Mouse (Mus musculus): Measurements from ENCODE around the gene Dbh. TPM values are rescaled to one million over a fixed set of nuclear protein-coding genes. Genes with fewer than 3 reads are reported as not detected.

Gene Dbh
- total RNA-seq, 4 experiments from 2014 or later, result 394 to 536 (median 504) TPM

- no peak for DNase-seq
These were observed 1.0 kb downstream of the Dbh start for GRCm38 (mm10) chr2:27166074-27166473.

DNA sequence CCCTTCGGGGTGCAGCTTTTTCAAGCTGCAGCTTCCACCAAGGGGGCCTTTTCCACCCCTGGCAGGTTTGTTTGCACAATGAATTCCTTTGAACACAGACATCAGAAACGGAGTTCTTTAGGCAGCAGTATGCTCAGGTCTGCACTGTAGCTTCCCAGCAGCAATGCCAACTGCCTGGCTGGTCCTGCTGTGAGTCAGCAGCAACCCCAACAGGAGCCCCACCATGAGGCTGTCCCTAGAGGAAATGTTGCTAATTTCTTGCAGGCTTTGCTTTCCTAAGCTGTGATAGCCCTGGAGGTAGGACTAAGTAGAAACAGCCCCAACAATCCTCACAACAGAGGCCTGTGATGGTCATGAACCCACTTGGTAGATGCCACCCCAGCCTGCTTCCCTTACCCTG lies 2.0 kb downstream of the Dbh start:
- DNase-seq, result no peak

GRCm38 (mm10) chr2:27174242-27174641 lies 9.2 kb downstream of the Dbh start:
- no peak for DNase-seq

DNA sequence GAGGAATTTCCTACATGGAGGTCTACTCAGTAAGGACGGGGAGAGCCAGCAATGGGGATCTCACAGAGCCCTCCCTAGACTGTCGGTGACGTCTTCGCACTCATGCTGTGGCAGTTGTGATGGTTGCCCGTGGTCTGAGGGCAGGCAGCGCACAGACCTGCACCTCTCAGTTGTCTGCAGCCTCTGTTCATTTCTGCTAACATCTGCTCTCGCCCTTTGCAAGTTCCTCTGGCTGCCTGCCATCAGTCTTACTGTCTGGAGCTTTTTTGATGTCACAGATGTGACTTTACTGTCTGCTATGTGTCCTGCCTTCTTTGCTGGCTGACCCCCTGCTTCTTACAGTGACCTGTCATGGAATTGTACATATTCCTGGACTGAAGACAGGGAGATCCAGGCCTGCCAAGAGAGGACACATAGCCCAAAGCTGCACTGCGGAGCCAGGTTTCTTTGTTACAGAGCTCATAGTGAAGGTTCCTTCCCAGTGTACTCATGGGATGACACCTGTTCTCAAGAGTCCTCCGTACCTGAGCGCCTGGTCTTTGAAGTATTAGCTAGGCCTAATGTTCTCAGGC lies 10.7 kb downstream of the Dbh start:
- no peak for DNase-seq

GRCm38 (mm10) chr2:27179101-27179500 lies 14.1 kb downstream of the Dbh start:
- no peak for DNase-seq

DNA sequence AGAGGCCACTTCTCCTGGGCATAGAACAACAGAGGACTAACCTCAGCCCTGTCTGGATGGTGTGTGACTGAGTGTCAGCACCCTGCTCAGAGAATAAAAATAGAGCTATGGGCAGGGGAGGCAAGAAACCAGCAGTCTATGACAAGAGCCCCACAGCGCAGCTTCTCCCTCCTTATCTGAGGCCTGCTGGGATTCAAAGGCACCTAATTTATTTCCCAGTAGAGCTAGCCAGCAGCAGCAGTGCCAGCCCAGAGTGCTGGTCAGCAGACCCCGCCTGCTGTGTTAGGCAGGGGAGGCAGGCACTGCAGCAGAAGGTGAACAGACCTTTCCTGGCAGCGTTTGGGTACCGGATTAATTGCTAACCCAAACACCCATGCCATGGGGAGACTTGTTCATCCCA lies 16.9 kb downstream of the Dbh start:
- DNase-seq, result no peak

- DNase-seq, result peak; percentile 26
These were observed 18.7 kb downstream of the Dbh start for GRCm38 (mm10) chr2:27183734-27184133.

GRCm38 (mm10) chr2:27187531-27187930 lies 22.5 kb downstream of the Dbh start:
- no peak for DNase-seq

DNA sequence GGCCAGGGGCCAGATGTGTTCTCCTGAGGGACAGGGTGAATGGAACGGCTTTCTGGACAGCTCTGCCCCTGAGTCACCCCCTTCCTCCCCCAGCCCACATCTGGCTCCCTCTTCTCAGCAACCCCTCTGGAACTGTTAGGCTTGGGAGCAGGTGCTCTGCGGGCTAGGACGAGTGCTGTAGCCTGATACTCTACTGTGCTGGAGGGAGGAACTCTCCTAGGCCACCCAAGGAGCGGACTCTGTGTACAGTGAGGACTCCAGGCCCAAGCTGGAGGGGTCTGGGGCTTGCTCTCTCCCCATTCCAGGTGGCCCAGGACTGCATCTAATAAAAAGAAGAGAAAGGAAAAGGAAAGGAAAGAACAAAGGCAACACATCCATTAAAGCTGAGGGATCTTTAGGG lies 25.0 kb downstream of the Dbh start:
- no peak for DNase-seq

DNA sequence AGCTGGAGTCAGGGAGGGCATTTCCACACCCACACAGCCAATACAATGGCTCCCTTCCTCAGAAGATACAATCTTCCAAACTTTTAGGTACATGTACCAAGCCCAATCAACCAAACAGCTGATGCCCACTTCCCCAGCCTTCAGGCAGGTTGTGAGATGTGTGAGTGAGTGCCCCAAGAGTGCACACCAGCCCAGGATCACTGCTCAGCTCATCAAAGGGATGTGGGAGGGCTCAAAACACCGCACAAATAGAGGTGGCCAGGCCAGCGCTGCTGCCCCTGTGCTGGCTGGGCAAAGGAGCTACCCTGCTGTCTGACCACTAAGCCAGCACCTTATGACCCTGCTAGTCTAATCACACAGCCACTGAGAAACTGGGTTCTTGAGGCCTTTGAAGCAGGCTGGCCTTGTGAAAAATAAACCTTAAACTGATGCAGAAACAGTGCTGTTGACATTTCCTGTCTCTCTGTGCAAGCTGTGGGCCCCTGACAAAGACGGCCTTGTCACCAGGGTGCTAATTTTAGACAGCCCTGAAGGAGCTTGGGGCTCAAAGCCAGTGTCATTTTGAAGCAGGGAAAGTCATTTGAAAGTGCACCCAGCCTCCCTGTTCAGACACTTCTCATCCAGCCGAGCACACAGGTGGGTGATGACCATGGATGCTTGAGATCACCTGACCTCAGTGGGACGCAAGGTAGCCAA lies 33.7 kb downstream of the Dbh start:
- no peak for DNase-seq

DNA sequence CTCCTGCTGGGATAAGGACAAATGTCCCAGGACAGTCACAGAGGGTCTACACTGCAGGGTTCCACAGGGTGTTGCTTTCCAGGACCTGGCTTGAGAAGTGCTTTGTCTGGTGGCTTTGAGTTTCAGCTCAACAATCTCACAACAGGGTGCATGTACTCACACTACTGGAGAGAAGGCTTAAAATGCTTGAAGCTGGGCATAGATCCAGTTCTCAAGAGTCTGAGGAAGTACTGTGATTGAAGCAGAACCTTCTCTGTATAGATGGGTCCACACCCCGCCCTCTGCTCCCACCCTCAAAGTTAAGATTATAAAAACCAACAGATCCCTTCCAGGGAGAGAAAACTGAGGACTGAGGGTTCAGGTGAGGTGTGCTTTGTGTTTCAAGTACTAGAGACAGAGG lies 35.6 kb downstream of the Dbh start:
- DNase-seq, result no peak

- no peak for DNase-seq
These were observed 40.6 kb downstream of the Dbh start for GRCm38 (mm10) chr2:27205666-27206065.

- DNase-seq, result no peak
These were observed 41.2 kb downstream of the Dbh start for GRCm38 (mm10) chr2:27206128-27206797.

GRCm38 (mm10) chr2:27207126-27207525 lies 42.1 kb downstream of the Dbh start:
- DNase-seq, result peak; percentile 55

DNA sequence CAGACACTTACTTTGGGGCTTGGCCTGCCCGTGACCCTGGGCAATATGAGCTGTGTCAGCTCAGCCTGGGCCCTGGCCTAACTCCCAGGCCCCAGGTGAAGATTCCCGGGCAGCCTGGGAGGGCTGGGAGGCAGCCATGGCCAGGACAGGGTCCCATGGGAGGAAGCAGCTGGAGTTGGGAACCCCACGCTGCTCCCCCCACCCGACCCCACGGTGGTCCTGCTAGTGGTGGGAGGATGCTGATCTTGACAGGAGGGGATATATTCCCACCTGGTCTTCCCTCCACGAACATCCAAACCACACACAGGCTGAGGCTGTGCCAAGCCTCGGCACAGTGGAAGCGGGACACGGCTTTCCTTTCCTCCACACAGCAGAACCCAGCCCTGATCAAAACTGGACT lies 44.3 kb downstream of the Dbh start:
- no peak for DNase-seq

DNA sequence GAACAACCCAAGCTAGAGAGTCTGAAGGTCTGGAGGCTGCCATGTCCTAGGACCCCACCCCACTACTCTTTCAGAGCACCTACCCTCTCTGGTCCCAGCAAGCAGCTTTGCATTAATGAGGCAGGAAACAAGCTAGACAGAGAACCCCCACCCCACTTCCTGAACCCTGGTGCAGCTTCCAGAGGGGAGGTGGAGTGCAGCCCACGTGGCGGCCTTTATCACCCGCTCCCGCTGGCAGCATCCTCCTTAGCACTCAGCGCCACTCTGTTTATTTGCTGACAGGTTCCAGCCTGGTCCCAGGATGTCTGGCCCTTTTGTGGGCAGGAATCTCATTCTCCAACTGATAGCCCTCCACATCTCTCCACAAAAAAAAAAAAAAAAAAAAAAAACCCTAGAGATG lies 44.8 kb downstream of the Dbh start:
- DNase-seq, result no peak

DNA sequence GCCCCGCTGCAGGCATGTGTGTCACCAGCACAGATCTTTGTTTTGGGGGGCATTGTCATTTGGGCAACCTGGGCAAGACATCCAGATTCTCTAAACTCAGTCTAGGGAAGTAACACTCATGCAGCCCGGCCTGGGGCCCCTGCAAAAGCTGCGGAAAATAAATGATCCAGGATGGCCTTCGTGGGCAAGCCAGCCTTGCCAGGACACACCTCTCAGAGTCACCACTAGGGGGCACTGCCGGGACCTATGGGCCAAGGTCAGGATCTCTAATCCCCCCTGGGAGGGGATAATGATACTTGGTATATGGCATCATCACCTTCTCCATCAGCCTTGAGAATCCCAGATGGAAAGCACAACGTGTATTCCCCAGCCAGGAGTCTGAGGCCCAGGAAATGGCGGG lies 45.2 kb downstream of the Dbh start:
- no peak for DNase-seq

DNA sequence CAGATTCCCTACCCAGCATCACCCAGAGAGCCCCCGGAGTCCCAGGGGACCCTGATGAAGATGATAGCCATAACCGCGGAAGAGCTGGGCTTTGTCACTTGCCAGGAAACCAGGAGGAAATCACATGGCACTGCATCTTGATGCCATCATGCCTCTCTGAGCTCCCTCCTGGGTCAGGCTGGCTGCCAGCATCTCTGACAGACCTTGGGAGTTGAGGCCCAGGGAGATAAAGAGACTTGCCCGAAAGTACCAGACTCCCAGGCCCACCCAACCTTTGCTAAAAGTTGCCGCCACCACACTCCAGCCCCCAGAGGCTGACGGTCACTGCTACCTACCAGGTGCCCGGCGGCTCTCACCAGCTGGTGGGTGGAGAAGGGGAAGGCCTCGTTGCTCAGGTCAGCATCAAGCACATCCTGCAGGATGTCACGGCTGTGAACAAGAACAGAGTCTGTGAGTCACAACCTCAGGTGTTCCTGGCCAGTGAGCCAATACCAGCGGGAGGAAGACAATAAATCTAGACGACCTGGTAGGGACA lies 45.7 kb downstream of the Dbh start:
- peak; percentile 33 for DNase-seq

- peak; percentile 46 for DNase-seq
These were observed 47.2 kb downstream of the Dbh start for GRCm38 (mm10) chr2:27211966-27212893.

DNA sequence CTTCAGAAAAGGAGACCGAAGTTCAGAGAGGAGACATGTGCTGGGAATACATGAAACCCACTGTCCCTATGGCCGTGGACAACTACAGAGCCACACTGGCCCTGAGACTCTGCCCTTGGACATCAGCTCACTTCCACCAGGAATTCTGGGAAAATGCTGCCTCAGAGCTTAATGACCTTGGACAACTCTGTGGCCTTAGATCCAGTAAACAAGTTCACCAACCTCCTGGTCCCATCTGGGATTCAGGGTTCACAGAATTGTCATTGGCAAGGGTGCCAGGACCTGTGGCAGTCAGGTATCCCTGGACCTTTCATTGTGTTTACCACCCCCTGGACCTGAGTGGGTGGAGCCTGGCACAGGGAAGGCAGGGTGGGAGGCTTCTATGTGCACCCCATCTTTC lies 50.5 kb downstream of the Dbh start:
- no peak for DNase-seq

DNA sequence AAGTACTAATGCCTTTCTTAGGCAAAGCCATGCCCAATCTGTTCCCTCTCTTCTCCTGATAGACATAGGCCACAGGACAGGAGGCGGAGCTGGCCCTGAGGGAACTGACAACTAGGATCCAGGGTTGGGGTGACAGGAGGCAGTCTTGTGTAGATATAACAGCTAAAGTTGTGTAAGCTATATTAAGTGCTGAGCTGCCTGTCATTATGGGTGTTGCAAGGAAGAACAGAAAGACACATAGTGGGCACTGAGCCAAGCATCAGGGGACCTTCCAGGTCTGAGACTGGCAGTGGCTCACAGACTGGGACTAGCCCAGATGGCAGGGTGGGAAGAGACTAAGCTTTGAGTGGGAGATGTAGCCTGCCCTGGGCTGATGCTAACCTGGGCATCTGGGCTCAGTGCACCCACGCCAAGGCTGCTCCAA lies 53.1 kb downstream of the Dbh start:
- DNase-seq, result no peak

DNA sequence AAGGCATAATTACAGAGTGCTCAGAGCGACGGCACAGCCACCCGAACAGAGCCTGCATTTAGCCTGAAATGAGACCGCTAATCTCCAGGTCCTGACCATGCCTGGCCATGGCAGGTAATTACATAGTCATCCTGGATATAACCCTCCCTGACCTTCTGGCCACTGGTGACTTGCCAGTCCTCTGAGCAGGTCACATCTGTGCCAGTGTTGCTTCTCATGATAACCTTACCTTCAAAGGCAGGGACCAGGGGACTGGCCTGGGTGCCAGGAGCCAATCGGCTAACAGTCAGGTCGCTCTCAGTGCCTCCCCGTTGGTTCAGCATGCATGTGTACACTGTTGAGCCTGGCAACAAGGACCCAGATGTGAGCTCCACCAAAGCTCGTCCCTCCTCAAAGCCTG lies 53.5 kb downstream of the Dbh start:
- no peak for DNase-seq

- DNase-seq, result no peak
These were observed 58.0 kb downstream of the Dbh start for GRCm38 (mm10) chr2:27223012-27223421.
